Mouse (Mus musculus) liver, embryonic 11.5 days (tissue): ENCODE results near the gene Col4a4. TPM values are rescaled to one million over a fixed set of nuclear protein-coding genes. Genes with fewer than 3 reads are reported as not detected.

Source experiments
- ATAC-seq: fragments of 200-750 bp; cut with Nextera tagmentation; replicated peaks from 2 replicates; pipeline ENCODE4 v1.8.0; 2017; ENCODE audit warnings: moderate number of reproducible peaks, mild to moderate bottlenecking, moderate TSS enrichment, moderate library complexity; ENCODE audit not compliant: low FRiP score
- DNase-seq: peaks from one replicate; pipeline ENCODE4 v3.0.0-alpha.2; 2017; ENCODE audit warnings: low spot score
- H3K27ac ChIP-seq: fragments of 300-500 bp; sonication (generic); 2 replicates; pipeline ENCODE4 v1.5.1; 2014; ENCODE audit warnings: mild to moderate bottlenecking, low read depth, low read length, control low read depth
- H3K27me3 ChIP-seq: fragments of 300-500 bp; sonication (generic); replicated peaks from 2 replicates; pipeline ENCODE4 v1.6.1; 2014; ENCODE audit warnings: low read length, mixed read lengths; ENCODE audit not compliant: control insufficient read depth, insufficient read depth
- H3K36me3 ChIP-seq: fragments of 300-500 bp; sonication (generic); 2 replicates; pipeline ENCODE4 v1.6.1; 2014; ENCODE audit warnings: mild to moderate bottlenecking, low read length, moderate library complexity, mixed read lengths; ENCODE audit not compliant: control insufficient read depth, insufficient read depth
- H3K4me1 ChIP-seq: fragments of 300-500 bp; sonication (generic); replicated peaks from 2 replicates; pipeline ENCODE4 v1.6.1; 2014; ENCODE audit warnings: low read length, mixed read lengths; ENCODE audit not compliant: control insufficient read depth, insufficient read depth
- H3K4me2 ChIP-seq: fragments of 300-500 bp; sonication (generic); 2 replicates; pipeline ENCODE4 v1.6.1; 2014; ENCODE audit warnings: mild to moderate bottlenecking, control low read depth, moderate library complexity
- H3K4me3 ChIP-seq: fragments of 300-500 bp; sonication (generic); 2 replicates; pipeline ENCODE4 v1.5.1; 2014; ENCODE audit warnings: low read depth, low read length, control low read depth
- H3K9ac ChIP-seq: fragments of 300-500 bp; sonication (generic); 2 replicates; pipeline ENCODE4 v1.6.1; 2014; ENCODE audit warnings: low read depth, low read length, control low read depth
- H3K9me3 ChIP-seq: fragments of 300-500 bp; sonication (generic); 2 replicates; pipeline ENCODE4 v1.6.1; 2016; ENCODE audit warnings: low read length, inconsistent platforms, mixed read lengths; ENCODE audit not compliant: control insufficient read depth
- WGBS: fragments of 180-500 bp; shearing (Covaris S2); extraction: QIAGEN DNeasy Blood & Tissue Kit; methylation state at CpG from one replicate; pipeline ENCODE4 v1.1.7; 2014; 5-methylcytosine and 5-hydroxymethylcytosine counted together
- polyA plus RNA-seq: library from polyadenylated mRNA; unstranded; fragments of >200 nt; fragmentation: Nextera tagmentation; extraction: Ambion mirVana; gene quantifications from 2 replicates; pipeline ENCODE4 v1.2.1, GENCODE M21; 2014

Gene Col4a4
- polyA plus RNA-seq, 1 experiment from 2014 or later = 0.15 TPM

GRCm38 (mm10) chr1:82536515-82537174 is 50.0 kb downstream of the Col4a4 start:
- Histone ChIP-seq H3K4me3 (no peak overlapping the region), H3K4me2 (no peak overlapping the region), H3K27me3 (no peaks in the 10 kb centered on the region), H3K36me3 (no peaks in the 10 kb centered on the region), H3K4me1 (no peaks in the 10 kb centered on the region), H3K27ac (no peak overlapping the region), H3K9ac (no peak overlapping the region), H3K9me3 (no peaks in the 10 kb centered on the region)
- 74% methylated on average over 6 of the region's 6 CpGs for WGBS
- ATAC-seq (no peak), DNase-seq (no peak)

- H3K27me3 ChIP-seq = no peaks in the 10 kb centered on the region
- H3K27ac ChIP-seq = no peak overlapping the region
- H3K4me1 ChIP-seq = no peaks in the 10 kb centered on the region
- no peak overlapping the region for H3K4me2 ChIP-seq
- H3K36me3 ChIP-seq = no peaks in the 10 kb centered on the region
- DNase-seq = no peak
- H3K9ac ChIP-seq = no peak overlapping the region
- no peak for ATAC-seq
- H3K4me3 ChIP-seq = no peak overlapping the region
- WGBS = 85% methylated on average over 4 of the region's 4 CpGs
- no peaks in the 10 kb centered on the region for H3K9me3 ChIP-seq
Observed at GRCm38 (mm10) chr1:82527931-82528330, 58.7 kb downstream of the Col4a4 start.

- H3K4me1 ChIP-seq = no peaks in the 10 kb centered on the region
- no peak overlapping the region for H3K27ac ChIP-seq
- WGBS = 81% methylated on average over 2 of the region's 2 CpGs
- no peaks in the 10 kb centered on the region for H3K27me3 ChIP-seq
- H3K36me3 ChIP-seq = no peaks in the 10 kb centered on the region
- H3K4me2 ChIP-seq = no peak overlapping the region
- DNase-seq (no peak), ATAC-seq (no peak)
- H3K9me3 ChIP-seq = no peaks in the 10 kb centered on the region
- no peak overlapping the region for H3K4me3 ChIP-seq
- H3K9ac ChIP-seq = no peak overlapping the region
Observed at GRCm38 (mm10) chr1:82491954-82492353, 94.7 kb downstream of the Col4a4 start.

GRCm38 (mm10) chr1:82486371-82486770 is 100.3 kb downstream of the Col4a4 start:
- 71% methylated on average over 4 of the region's 4 CpGs for WGBS
- Histone ChIP-seq H3K4me1 (no peaks in the 10 kb centered on the region), H3K4me2 (no peak overlapping the region), H3K36me3 (no peaks in the 10 kb centered on the region), H3K9me3 (no peaks in the 10 kb centered on the region), H3K9ac (no peak overlapping the region), H3K27ac (no peak overlapping the region), H3K4me3 (no peak overlapping the region), H3K27me3 (no peaks in the 10 kb centered on the region)
- DNase-seq = no peak
- ATAC-seq = no peak

GRCm38 (mm10) chr1:82482371-82482770 is 104.3 kb downstream of the Col4a4 start:
- H3K9ac ChIP-seq = no peak overlapping the region
- ATAC-seq = no peak
- no peaks in the 10 kb centered on the region for H3K9me3 ChIP-seq
- DNase-seq = no peak
- WGBS = 77% methylated on average over 7 of the region's 7 CpGs
- no peak overlapping the region for H3K4me3 ChIP-seq
- no peak overlapping the region for H3K4me2 ChIP-seq
- no peak overlapping the region for H3K27ac ChIP-seq
- no peaks in the 10 kb centered on the region for H3K36me3 ChIP-seq
- H3K27me3 ChIP-seq = no peaks in the 10 kb centered on the region
- no peaks in the 10 kb centered on the region for H3K4me1 ChIP-seq

GRCm38 (mm10) chr1:82479696-82480487 is 106.8 kb downstream of the Col4a4 start:
- Histone ChIP-seq H3K27ac (no peak overlapping the region), H3K4me3 (no peak overlapping the region), H3K36me3 (no peaks in the 10 kb centered on the region), H3K9ac (no peak overlapping the region), H3K27me3 (no peaks in the 10 kb centered on the region), H3K4me2 (no peak overlapping the region), H3K4me1 (no peaks in the 10 kb centered on the region), H3K9me3 (no peaks in the 10 kb centered on the region)
- no peak for DNase-seq
- ATAC-seq = no peak
- WGBS = 80% methylated on average over 12 of the region's 12 CpGs

- ATAC-seq (no peak), DNase-seq (no peak)
- Histone ChIP-seq H3K9me3 (no peaks in the 10 kb centered on the region), H3K27ac (no peak overlapping the region), H3K36me3 (no peaks in the 10 kb centered on the region), H3K4me3 (no peak overlapping the region), H3K4me1 (no peaks in the 10 kb centered on the region), H3K4me2 (no peak overlapping the region), H3K9ac (no peak overlapping the region), H3K27me3 (no peaks in the 10 kb centered on the region)
- WGBS = 51% methylated on average over 9 of the region's 9 CpGs
Observed at GRCm38 (mm10) chr1:82476746-82477145, 109.9 kb downstream of the Col4a4 start.

GRCm38 (mm10) chr1:82476256-82476655 is 110.4 kb downstream of the Col4a4 start:
- DNase-seq = no peak
- Histone ChIP-seq H3K9ac (no peak overlapping the region), H3K27me3 (no peaks in the 10 kb centered on the region), H3K36me3 (no peaks in the 10 kb centered on the region), H3K4me1 (no peaks in the 10 kb centered on the region), H3K4me2 (no peak overlapping the region), H3K9me3 (no peaks in the 10 kb centered on the region), H3K27ac (no peak overlapping the region), H3K4me3 (no peak overlapping the region)
- 53% methylated on average over 11 of the region's 11 CpGs for WGBS
- no peak for ATAC-seq

GRCm38 (mm10) chr1:82475821-82476220 is 110.8 kb downstream of the Col4a4 start:
- H3K27ac ChIP-seq = no peak overlapping the region
- WGBS = 69% methylated on average over 4 of the region's 4 CpGs
- H3K9me3 ChIP-seq = no peaks in the 10 kb centered on the region
- no peak overlapping the region for H3K4me3 ChIP-seq
- H3K9ac ChIP-seq = no peak overlapping the region
- H3K36me3 ChIP-seq = no peaks in the 10 kb centered on the region
- no peaks in the 10 kb centered on the region for H3K4me1 ChIP-seq
- H3K27me3 ChIP-seq = no peaks in the 10 kb centered on the region
- no peak overlapping the region for H3K4me2 ChIP-seq
- DNase-seq = no peak
- ATAC-seq = no peak
